In genomic region chr2:145197076-145197475, GRCm38 (mm10) we compare ENCODE assay signal across 10 mouse cellular contexts. TPM values are rescaled to one million over a fixed set of nuclear protein-coding genes. Genes with fewer than 3 reads are reported as not detected.
A peak's percentile ranks its signal among the peaks of the same experiment; 100 is the strongest.
DNase-seq lines count a peak whose midpoint lies in the region; ATAC-seq lines count a peak whose summit lies in the region.
"Had no signal": no experiment of that assay in that cellular context is flagged by ENCODE, and none has a peak within 500 bp of the region (broad histone marks: within the 10 kb centered on the region; RNA-seq: fewer than 3 reads in every experiment).

No protein-coding gene starts in this region.

- peak; percentile 7 for DNase-seq in lung, postnatal 25 days (ENCODE audit: low spot score)
- no peak for DNase-seq in lung, postnatal 10 days
- DNase-seq in thymus, postnatal 36 days = peak; percentile 9 to 27
- DNase-seq in cerebellum, postnatal 14 days = no peak
- DNase-seq in adrenal gland, adult 2 months = no peak
- DNase-seq in cerebellum, adult 18-20 months = no peak
- DNase-seq: adrenal gland, adult 8-10 months; cerebellum, postnatal 36 days had no signal

- ATAC-seq in granulocyte monocyte progenitor cell, adult 5-6 weeks (replicated peaks; ENCODE audit: poor library complexity, severe bottlenecking) = peak; percentile 72
- ATAC-seq in megakaryocyte progenitor cell, adult 5-6 weeks (replicated peaks; ENCODE audit: poor library complexity) = peak; percentile 66

RNA-seq across cellular contexts. Expression of gene Slc24a3, which starts 29.5 kb away (rescaled TPM):
- 0.75 and 4.6 TPM in 2 replicates for total RNA-seq in granulocyte monocyte progenitor cell, adult 5-6 weeks (2014; fragmentation: Nextera tagmentation)
- 3.0 and 3.1 TPM in 2 replicates for total RNA-seq in granulocyte monocyte progenitor cell, adult 5-6 weeks (2017)
- total RNA-seq in megakaryocyte progenitor cell, adult 5-6 weeks (2015) = 1.5 and 2.1 TPM in 2 replicates
- total RNA-seq in megakaryocyte progenitor cell, adult 5-6 weeks (2017) = 1.4 and 1.5 TPM in 2 replicates
- total RNA-seq in adrenal gland, adult 2 months (2021) = 10 to 100 TPM; 21.1 to 26.2 TPM
- polyA plus RNA-seq in adrenal gland, adult 2 months (2012; rRNA removed) = 12.1 and 12.3 TPM in 2 replicates

Comparison
In these comparisons a context has a peak if more than half of its experiments do, and no peak if none do; other contexts are left out.
1. DNase-seq: peak in lung, postnatal 25 days (single experiment) and thymus, postnatal 36 days (2 of 2); none in lung, postnatal 10 days (single experiment), cerebellum, postnatal 14 days (0 of 2), adrenal gland, adult 2 months (single experiment) and cerebellum, adult 18-20 months (0 of 2).